Mouse (Mus musculus) kidney, embryonic 14.5 days (tissue): ENCODE measurements at regions not wholly inside any gene's neighbourhood (a gene's known extent, or its start where the extent isn't known, plus 50 kb on each side); places are given as distances from the start of the nearest gene placed in this dataset.
"Not testable (repeated sequence)": the region's sequence is repeated elsewhere in the genome, so short reads cannot be mapped to it uniquely, and the experiment has no call there.

Experiments
- ATAC-seq: fragments of 200-750 bp; cut with Nextera tagmentation; 2 replicates; pipeline ENCODE4 v1.8.0; 2017; ENCODE audit warnings: moderate number of reproducible peaks, mild to moderate bottlenecking, moderate TSS enrichment, moderate library complexity; ENCODE audit not compliant: low FRiP score, low TSS enrichment
- H3K27ac ChIP-seq: fragments of 300-500 bp; sonication (generic); 2 replicates; pipeline ENCODE4 v1.5.1; 2014; ENCODE audit warnings: low read depth, mild to moderate bottlenecking, low read length, moderate library complexity, mixed read lengths
- H3K27me3 ChIP-seq: fragments of 300-500 bp; sonication (generic); 2 replicates; pipeline ENCODE4 v1.6.1; 2014; ENCODE audit warnings: mild to moderate bottlenecking, low read length; ENCODE audit not compliant: control insufficient read depth, insufficient read depth
- H3K36me3 ChIP-seq: fragments of 300-500 bp; sonication (generic); 2 replicates; pipeline ENCODE4 v1.6.1; 2014; ENCODE audit warnings: low read length, mixed read lengths; ENCODE audit not compliant: control insufficient read depth, insufficient read depth
- H3K4me1 ChIP-seq: fragments of 300-500 bp; sonication (generic); 2 replicates; pipeline ENCODE4 v1.6.1; 2014; ENCODE audit warnings: low read length, mixed read lengths; ENCODE audit not compliant: control insufficient read depth, insufficient read depth
- H3K4me2 ChIP-seq: fragments of 300-500 bp; sonication (generic); replicated peaks from 2 replicates; pipeline ENCODE4 v1.6.1; 2014; ENCODE audit warnings: low read depth, mild to moderate bottlenecking, low read length
- H3K4me3 ChIP-seq: fragments of 300-500 bp; sonication (generic); 2 replicates; pipeline ENCODE4 v1.5.1; 2014; ENCODE audit warnings: mild to moderate bottlenecking, low read length
- H3K9ac ChIP-seq: fragments of 300-500 bp; sonication (generic); 2 replicates; pipeline ENCODE4 v1.6.1; 2014; ENCODE audit warnings: low read depth, mild to moderate bottlenecking, low read length, moderate library complexity
- H3K9me3 ChIP-seq: fragments of 300-500 bp; sonication (generic); 2 replicates; pipeline ENCODE4 v1.6.1; 2016; ENCODE audit warnings: low read length; ENCODE audit not compliant: control insufficient read depth
- WGBS: fragments of 180-500 bp; shearing (Covaris S2); extraction: QIAGEN DNeasy Blood & Tissue Kit; methylation state at CpG from one replicate; pipeline ENCODE4 v1.1.7; 2014; 5-methylcytosine and 5-hydroxymethylcytosine counted together

GRCm38 (mm10) chr1:78588036-78588435, 69.6 kb upstream of the Acsl3 start:
- no peak for ATAC-seq
- no peaks in the 10 kb centered on the region for H3K36me3 ChIP-seq
- H3K27me3 ChIP-seq: no peaks in the 10 kb centered on the region
- H3K27ac ChIP-seq: no peak overlapping the region
- 83% methylated on average over 11 of the region's 11 CpGs for WGBS
- H3K4me1 ChIP-seq: no peaks in the 10 kb centered on the region
- no peak overlapping the region for H3K9ac ChIP-seq
- H3K9me3 ChIP-seq: no peaks in the 10 kb centered on the region
- no peak overlapping the region for H3K4me3 ChIP-seq
- H3K4me2 ChIP-seq: no peak overlapping the region

GRCm38 (mm10) chr1:78588660-78589059, 69.0 kb upstream of the Acsl3 start:
- not testable (repeated sequence) for ATAC-seq, H3K36me3 ChIP-seq, H3K4me1 ChIP-seq, H3K27ac ChIP-seq, H3K27me3 ChIP-seq, H3K4me2 ChIP-seq, H3K4me3 ChIP-seq, H3K9me3 ChIP-seq, H3K9ac ChIP-seq
- WGBS: 25% methylated on average over 1 of the region's 1 CpGs

GRCm38 (mm10) chr1:78590558-78590957, 67.1 kb upstream of the Acsl3 start:
- Histone ChIP-seq H3K4me3 (no peak overlapping the region), H3K36me3 (no peaks in the 10 kb centered on the region), H3K9me3 (no peaks in the 10 kb centered on the region), H3K27me3 (no peaks in the 10 kb centered on the region), H3K9ac (no peak overlapping the region), H3K27ac (no peak overlapping the region), H3K4me2 (no peak overlapping the region), H3K4me1 (no peaks in the 10 kb centered on the region)
- no peak for ATAC-seq
- 88% methylated on average over 5 of the region's 5 CpGs for WGBS

GRCm38 (mm10) chr1:78593927-78594641, 63.5 kb upstream of the Acsl3 start:
- 86% methylated on average over 14 of the region's 14 CpGs for WGBS
- no peak overlapping the region for H3K4me3 ChIP-seq
- no peak for ATAC-seq

GRCm38 (mm10) chr1:78595521-78596139, 62.0 kb upstream of the Acsl3 start:
- ATAC-seq: no peak
- Histone ChIP-seq H3K4me2 (no peak overlapping the region), H3K4me3 (no peak overlapping the region), H3K4me1 (0 out of 2 replicates have a peak, but pooled peaks cover under 1% of the 10 kb centered on the region), H3K9ac (no peak overlapping the region), H3K9me3 (no peaks in the 10 kb centered on the region), H3K36me3 (no peaks in the 10 kb centered on the region), H3K27ac (no peak overlapping the region), H3K27me3 (no peaks in the 10 kb centered on the region)
- 68% methylated on average over 14 of the region's 14 CpGs for WGBS

More at GRCm38 (mm10) chr1:78593927-78594641, 63.5 kb upstream of the Acsl3 start:
- Histone ChIP-seq H3K4me1 (no peaks in the 10 kb centered on the region), H3K4me2 (no peak overlapping the region), H3K9me3 (no peaks in the 10 kb centered on the region), H3K27ac (no peak overlapping the region), H3K9ac (no peak overlapping the region), H3K27me3 (no peaks in the 10 kb centered on the region), H3K36me3 (no peaks in the 10 kb centered on the region)

GRCm38 (mm10) chr1:78598561-78598960, 59.1 kb upstream of the Acsl3 start:
- H3K27ac ChIP-seq: no peak overlapping the region
- H3K4me1 ChIP-seq: 0 out of 2 replicates have a peak, but pooled peaks cover 5% of the 10 kb centered on the region

GRCm38 (mm10) chr1:78600666-78601065, 57.0 kb upstream of the Acsl3 start:
- ATAC-seq: peak; percentile 82; the same call in 1 of the 2 replicates
- 0% methylated on average over 1 of the region's 1 CpGs for WGBS
- Histone ChIP-seq H3K27me3 (no peaks in the 10 kb centered on the region), H3K27ac (no peak overlapping the region), H3K36me3 (no peaks in the 10 kb centered on the region), H3K9me3 (no peaks in the 10 kb centered on the region), H3K4me1 (0 out of 2 replicates have a peak, but pooled peaks cover 5% of the 10 kb centered on the region), H3K4me3 (no peak overlapping the region), H3K9ac (no peak overlapping the region), H3K4me2 (no peak overlapping the region)

More at GRCm38 (mm10) chr1:78598561-78598960, 59.1 kb upstream of the Acsl3 start:
- Histone ChIP-seq H3K4me3 (no peak overlapping the region), H3K4me2 (no peak overlapping the region), H3K9ac (no peak overlapping the region), H3K27me3 (no peaks in the 10 kb centered on the region), H3K36me3 (no peaks in the 10 kb centered on the region), H3K9me3 (no peaks in the 10 kb centered on the region)
- ATAC-seq: no peak
- 78% methylated on average over 5 of the region's 5 CpGs for WGBS

GRCm38 (mm10) chr1:78601568-78601967, 56.1 kb upstream of the Acsl3 start:
- H3K9ac ChIP-seq: no peak overlapping the region
- no peaks in the 10 kb centered on the region for H3K36me3 ChIP-seq
- no peak for ATAC-seq
- H3K4me2 ChIP-seq: no peak overlapping the region
- H3K4me3 ChIP-seq: no peak overlapping the region
- H3K4me1 ChIP-seq: 0 out of 2 replicates have a peak, but pooled peaks cover 5% of the 10 kb centered on the region
- no peaks in the 10 kb centered on the region for H3K9me3 ChIP-seq
- H3K27ac ChIP-seq: no peak overlapping the region
- H3K27me3 ChIP-seq: no peaks in the 10 kb centered on the region
- WGBS: 24% methylated on average over 3 of the region's 3 CpGs

GRCm38 (mm10) chr1:78602039-78602438, 55.6 kb upstream of the Acsl3 start:
- Histone ChIP-seq H3K27ac (no peak overlapping the region), H3K9me3 (no peaks in the 10 kb centered on the region), H3K9ac (no peak overlapping the region), H3K4me1 (0 out of 2 replicates have a peak, but pooled peaks cover 5% of the 10 kb centered on the region), H3K36me3 (no peaks in the 10 kb centered on the region), H3K27me3 (no peaks in the 10 kb centered on the region), H3K4me2 (no peak overlapping the region), H3K4me3 (no peak overlapping the region)
- no peak for ATAC-seq
- WGBS: 7% methylated on average over 3 of the region's 3 CpGs
